Mouse (Mus musculus) ovary, adult 18-20 months (tissue): ENCODE results near the gene Manba.
"Not testable (repeated sequence)": the region's sequence is repeated elsewhere in the genome, so short reads cannot be mapped to it uniquely, and the experiment has no call there.

Experiments
- DNase-seq: peaks from one replicate; pipeline ENCODE4 v3.0.0; 2022; ENCODE audit warnings: low spot score, mixed read lengths

The Manba gene

GRCm38 (mm10) chr3:135485128-135485899 is at the start of gene Manba:
Gene Manba, plus strand, starts transcription at chr3:135485611.
- DNase-seq: peak; percentile 46

- DNase-seq: no peak
Measured at GRCm38 (mm10) chr3:135436901-135437616, 48.4 kb upstream of the Manba start.

- peak; percentile 99 for DNase-seq
Measured at GRCm38 (mm10) chr3:135437758-135438495, 47.5 kb upstream of the Manba start, which contains the start of gene Ube2d3. Gene Ube2d3, plus strand, starts transcription at chr3:135438149.

GRCm38 (mm10) chr3:135438531-135438912 is 46.9 kb upstream of the Manba start:
- peak; percentile 83 for DNase-seq

- peak; percentile 74 for DNase-seq
Measured at GRCm38 (mm10) chr3:135438913-135439531, 46.4 kb upstream of the Manba start.

GRCm38 (mm10) chr3:135439651-135440050 is 45.8 kb upstream of the Manba start:
- DNase-seq: no peak

- DNase-seq: no peak
Measured at GRCm38 (mm10) chr3:135440221-135440620, 45.2 kb upstream of the Manba start.

- no peak for DNase-seq
Measured at GRCm38 (mm10) chr3:135440621-135441020, 44.8 kb upstream of the Manba start.

- no peak for DNase-seq
Measured at GRCm38 (mm10) chr3:135444930-135445329, 40.5 kb upstream of the Manba start.

GRCm38 (mm10) chr3:135458981-135459380 is 26.4 kb upstream of the Manba start:
- DNase-seq: no peak

- no peak for DNase-seq
Measured at GRCm38 (mm10) chr3:135468402-135468801, 17.0 kb upstream of the Manba start.

- no peak for DNase-seq
Measured at GRCm38 (mm10) chr3:135469146-135469545, 16.3 kb upstream of the Manba start.

GRCm38 (mm10) chr3:135469974-135470373 is 15.4 kb upstream of the Manba start:
- peak; percentile 48 for DNase-seq

- no peak for DNase-seq
Measured at GRCm38 (mm10) chr3:135470823-135471222, 14.6 kb upstream of the Manba start.

GRCm38 (mm10) chr3:135475025-135475424 is 10.4 kb upstream of the Manba start:
- no peak for DNase-seq

GRCm38 (mm10) chr3:135476286-135476685 is 9.1 kb upstream of the Manba start:
- no peak for DNase-seq

- DNase-seq: no peak
Measured at GRCm38 (mm10) chr3:135476977-135477376, 8.4 kb upstream of the Manba start.

- not testable (repeated sequence) for DNase-seq
Measured at GRCm38 (mm10) chr3:135479090-135479489, 6.3 kb upstream of the Manba start.

GRCm38 (mm10) chr3:135480767-135481166 is 4.6 kb upstream of the Manba start:
- DNase-seq: no peak

GRCm38 (mm10) chr3:135481608-135482007 is 3.8 kb upstream of the Manba start:
- no peak for DNase-seq

GRCm38 (mm10) chr3:135484650-135485049 is 761 bp upstream of the Manba start:
- not testable (repeated sequence) for DNase-seq

- DNase-seq: no peak
Measured at GRCm38 (mm10) chr3:135485900-135486241, 460 bp downstream of the Manba start.
